Mouse (Mus musculus): ENCODE measurements at regions not wholly inside any gene's neighbourhood (a gene's known extent, or its start where the extent isn't known, plus 50 kb on each side); places are given as distances from the start of the nearest gene placed in this dataset.
A peak's percentile ranks its signal among the peaks of the same experiment; 100 is the strongest.
"Not testable (repeated sequence)": the region's sequence is repeated elsewhere in the genome, so short reads cannot be mapped to it uniquely, and the experiment has no call there.

- no peak for DNase-seq (ENCODE audit: low read depth, low spot score)
Observed at GRCm38 (mm10) chr17:26335551-26335950, 79.1 kb upstream of the Neurl1b start.

- no peak for DNase-seq (ENCODE audit: low read depth, low spot score)
Observed at GRCm38 (mm10) chr17:26336011-26336410, 78.6 kb upstream of the Neurl1b start.

- no peak for DNase-seq (ENCODE audit: low read depth, low spot score)
Observed at GRCm38 (mm10) chr17:26337106-26337505, 77.5 kb upstream of the Neurl1b start.

GRCm38 (mm10) chr17:26345436-26345835, 69.2 kb upstream of the Neurl1b start:
- DNase-seq (ENCODE audit: low read depth, low spot score): not testable (repeated sequence)

- DNase-seq (ENCODE audit: low read depth, low spot score): no peak
Observed at GRCm38 (mm10) chr17:26348116-26348515, 66.5 kb upstream of the Neurl1b start.

- no peak for DNase-seq (ENCODE audit: low read depth, low spot score)
Observed at GRCm38 (mm10) chr17:26349741-26350140, 64.9 kb upstream of the Neurl1b start.

- DNase-seq (ENCODE audit: low read depth, low spot score): no peak
Observed at GRCm38 (mm10) chr17:26350216-26350615, 64.4 kb upstream of the Neurl1b start.

GRCm38 (mm10) chr17:26351991-26352390, 62.6 kb upstream of the Neurl1b start:
- no peak for DNase-seq (ENCODE audit: low read depth, low spot score)

GRCm38 (mm10) chr17:26352712-26353111, 61.9 kb upstream of the Neurl1b start:
- DNase-seq (ENCODE audit: low read depth, low spot score): no peak

- no peak for DNase-seq (ENCODE audit: low read depth, low spot score)
Observed at GRCm38 (mm10) chr17:26354431-26354830, 60.2 kb upstream of the Neurl1b start.

- no peak for DNase-seq (ENCODE audit: low read depth, low spot score)
Observed at GRCm38 (mm10) chr17:26355301-26355700, 59.3 kb upstream of the Neurl1b start.

GRCm38 (mm10) chr17:26356906-26357305, 57.7 kb upstream of the Neurl1b start:
- DNase-seq (ENCODE audit: low read depth, low spot score): no peak

- DNase-seq (ENCODE audit: low read depth, low spot score): no peak
Observed at GRCm38 (mm10) chr17:26357784-26358183, 56.8 kb upstream of the Neurl1b start.

- no peak for DNase-seq (ENCODE audit: low read depth, low spot score)
Observed at GRCm38 (mm10) chr17:26360711-26361110, 53.9 kb upstream of the Neurl1b start.

- no peak for DNase-seq (ENCODE audit: low read depth, low spot score)
Observed at GRCm38 (mm10) chr17:26361420-26361819, 53.2 kb upstream of the Neurl1b start.

- no peak for DNase-seq (ENCODE audit: low read depth, low spot score)
Observed at GRCm38 (mm10) chr17:26361992-26362391, 52.6 kb upstream of the Neurl1b start.

GRCm38 (mm10) chr17:26362586-26363361, 51.9 kb upstream of the Neurl1b start:
- peak; percentile 14 for DNase-seq (ENCODE audit: low read depth, low spot score)

- DNase-seq (ENCODE audit: low read depth, low spot score): no peak
Observed at GRCm38 (mm10) chr17:26363853-26364532, 50.6 kb upstream of the Neurl1b start.

Data from CD4-positive, CD25-positive, alpha-beta regulatory T cell, adult 2 months (primary cell).